Mouse (Mus musculus): ENCODE data around the gene Foxp3.

- TF ChIP-seq POLR2A (IDR thresholded peaks at IDR 0.05; ENCODE audit: insufficient read length, low read depth) = no peak
- no peak for TF ChIP-seq CEBPB (IDR thresholded peaks at IDR 0.05; ENCODE audit: insufficient read depth, poor library complexity, severe bottlenecking)
- no peak for TF ChIP-seq E2F4 (IDR thresholded peaks at IDR 0.05; ENCODE audit: insufficient read depth)
- no peak for TF ChIP-seq MAX (IDR thresholded peaks at IDR 0.05; ENCODE audit: low read depth)
- TF ChIP-seq USF1 (IDR thresholded peaks at IDR 0.05; ENCODE audit: low read depth) = no peak
- TF ChIP-seq TCF12 (IDR thresholded peaks at IDR 0.05; ENCODE audit: insufficient read depth, poor library complexity, severe bottlenecking) = no peak
- TF ChIP-seq POLR2AphosphoS2 (IDR thresholded peaks at IDR 0.05; ENCODE audit: insufficient read length, low read depth) = no peak
- TF ChIP-seq SRF (IDR thresholded peaks at IDR 0.05; ENCODE audit: control insufficient read depth, insufficient read length, low read depth) = no peak
- TF ChIP-seq MYOG (IDR thresholded peaks at IDR 0.05; ENCODE audit: control insufficient read depth in 1 of 3, insufficient read depth in 1 of 3, insufficient read length in 2 of 3, low read depth in 2 of 3) = no peak
- no peak for TF ChIP-seq MYOD1 (IDR thresholded peaks at IDR 0.05; ENCODE audit: control insufficient read depth in 1 of 3, insufficient read length in 2 of 3, low read depth in 2 of 3)
- TF ChIP-seq REST (IDR thresholded peaks at IDR 0.05; ENCODE audit: insufficient read depth, insufficient read length) = no peak
- no peak for TF ChIP-seq TCF3 (IDR thresholded peaks at IDR 0.05; ENCODE audit: insufficient read length, low read depth)
Observed at GRCm38 (mm10) chrX:7610035-7610434, 36.6 kb downstream of the Foxp3 start.
